Mouse (Mus musculus) retina, embryonic 14.5 days (tissue): Measurements from ENCODE around the gene Fam149a.
"Not testable (repeated sequence)": the region's sequence is repeated elsewhere in the genome, so short reads cannot be mapped to it uniquely, and the experiment has no call there.

Experiments used
- DNase-seq: peaks from one replicate; pipeline ENCODE4 v3.0.0-alpha.2; 2015; ENCODE audit warnings: low spot score

Gene Fam149a

DNA sequence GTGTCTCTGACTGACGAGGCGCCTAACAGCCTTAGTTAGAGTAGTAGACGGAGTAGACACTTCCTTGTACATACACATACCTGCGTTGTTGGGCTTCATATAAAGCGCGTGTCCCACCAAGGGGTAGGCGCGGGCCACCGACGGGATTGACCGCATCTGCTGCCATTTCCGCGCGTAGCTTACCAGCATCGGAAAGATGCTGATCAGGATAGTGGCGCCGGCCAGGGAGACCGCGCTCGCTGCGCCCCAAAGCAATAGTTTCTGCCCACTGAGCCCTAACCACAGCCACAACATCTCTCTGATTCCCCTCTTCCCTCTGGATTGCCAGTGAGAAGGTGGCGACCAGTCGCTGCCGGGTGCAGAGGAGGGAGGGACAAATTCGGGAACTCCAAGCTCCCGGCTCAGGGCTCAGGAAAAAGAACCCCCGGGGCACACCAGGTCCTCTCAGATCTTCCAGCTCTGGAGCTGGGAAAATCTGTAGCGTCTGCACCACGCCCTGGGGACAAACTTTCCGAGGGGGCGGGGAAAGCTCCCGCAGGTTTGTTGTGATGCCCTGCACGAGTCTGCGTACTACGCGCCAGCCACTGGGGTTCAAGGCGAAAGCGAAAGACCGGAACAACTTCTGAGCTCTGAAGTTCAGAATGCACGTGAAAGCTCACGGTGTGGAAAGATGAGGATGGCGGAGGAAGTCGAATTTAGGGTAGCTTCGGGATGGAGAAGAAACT is 49.2 kb downstream of the Fam149a start, which contains the start of gene Cyp4v3:
TSS of gene Cyp4v3 (minus strand) at position 532 of the 725 bp plus-strand sequence.
- DNase-seq, result peak; percentile 72

DNA sequence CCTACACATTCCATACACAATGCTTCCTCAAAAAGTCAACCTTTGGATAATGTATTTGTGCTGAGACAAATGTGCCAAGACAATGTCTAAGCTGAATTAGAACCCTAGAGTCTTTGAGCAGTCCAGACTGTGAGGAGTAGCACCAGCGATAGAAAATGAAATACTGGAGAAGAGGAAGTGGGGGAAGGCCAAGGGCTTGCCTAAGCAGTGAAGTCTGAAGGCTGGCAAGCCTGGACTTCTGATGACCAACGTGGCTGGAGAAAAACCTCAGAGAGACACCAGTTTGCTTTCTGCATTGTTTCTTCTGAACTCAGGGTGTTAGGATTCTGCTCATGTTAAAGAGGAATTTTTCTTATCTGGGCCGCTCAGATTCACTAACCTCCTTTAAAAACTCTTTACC is 51.2 kb downstream of the Fam149a start:
- DNase-seq, result no peak

DNA sequence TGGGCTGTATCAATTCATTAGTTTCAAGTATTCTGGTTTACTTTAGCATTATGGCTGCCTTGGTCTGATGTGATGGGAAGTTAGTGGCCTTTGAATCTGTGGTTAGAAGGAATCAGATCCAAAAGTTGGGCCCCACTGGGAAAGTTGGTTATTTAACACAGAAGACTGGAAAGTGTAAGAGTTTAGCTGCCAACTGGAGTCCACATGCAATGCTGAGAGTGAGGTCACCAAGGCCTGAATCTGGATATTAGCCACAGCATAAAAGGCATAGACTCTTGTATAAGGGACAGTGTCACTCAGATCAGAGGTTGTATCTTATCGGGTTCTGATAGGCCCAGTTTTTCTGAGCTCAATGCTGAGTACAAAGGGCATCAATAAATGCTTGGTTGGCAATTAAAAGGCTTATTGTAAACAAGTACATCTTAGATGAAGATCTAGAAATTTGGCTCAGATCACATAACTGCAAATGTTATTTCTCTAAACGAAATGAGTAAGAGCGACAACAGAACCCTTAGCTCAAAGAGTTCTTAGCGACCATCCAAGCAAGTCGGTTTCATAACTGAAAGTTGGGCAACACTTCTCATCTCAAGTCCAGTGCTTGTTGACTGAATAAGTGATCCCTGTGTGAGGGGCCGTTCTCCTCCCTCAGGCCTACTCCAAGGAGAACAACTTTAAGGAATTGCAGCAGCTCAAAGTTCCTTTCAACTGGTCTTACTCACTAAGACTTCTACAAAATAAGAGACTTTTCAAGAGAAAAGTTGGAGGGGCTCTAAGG is 52.7 kb downstream of the Fam149a start:
- no peak for DNase-seq

DNA sequence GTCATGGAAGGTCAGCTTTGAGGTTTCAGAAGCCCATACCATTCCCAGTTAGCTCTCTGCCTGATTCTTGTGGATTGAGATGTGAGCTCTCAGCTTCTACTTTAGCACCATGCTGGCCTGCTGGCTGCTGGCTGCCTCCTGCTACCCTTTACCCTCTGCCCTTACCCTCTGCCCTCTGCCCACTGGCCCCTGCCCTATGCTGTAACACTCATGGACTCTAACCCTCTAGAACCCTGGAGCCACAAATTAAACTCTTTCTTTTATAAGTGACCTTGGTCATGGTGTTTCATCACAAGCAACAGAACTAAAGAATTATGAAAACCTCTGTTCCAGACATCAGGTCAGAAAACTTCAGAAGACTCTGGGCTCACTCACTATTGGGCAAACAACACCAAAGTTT is 55.0 kb downstream of the Fam149a start:
- DNase-seq, result not testable (repeated sequence)

DNA sequence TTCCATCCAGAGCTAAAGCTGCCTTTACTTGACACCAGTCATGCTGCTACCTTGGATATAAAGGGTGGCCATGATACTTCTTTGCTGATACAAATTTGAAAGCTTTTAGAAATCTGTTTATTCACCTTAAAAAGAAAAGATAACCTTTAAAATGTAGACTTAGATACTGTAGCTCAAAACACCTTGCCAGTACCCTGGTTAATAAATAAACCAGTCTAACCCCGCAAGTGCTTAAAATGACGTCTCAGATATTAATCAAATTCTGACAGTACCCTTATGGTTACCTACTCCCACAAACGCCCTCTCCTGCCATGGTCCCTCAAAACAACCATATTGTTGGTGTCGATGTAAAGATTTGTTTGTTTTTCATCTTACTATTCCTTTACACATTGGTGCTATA is 57.9 kb downstream of the Fam149a start:
- DNase-seq, result no peak

DNA sequence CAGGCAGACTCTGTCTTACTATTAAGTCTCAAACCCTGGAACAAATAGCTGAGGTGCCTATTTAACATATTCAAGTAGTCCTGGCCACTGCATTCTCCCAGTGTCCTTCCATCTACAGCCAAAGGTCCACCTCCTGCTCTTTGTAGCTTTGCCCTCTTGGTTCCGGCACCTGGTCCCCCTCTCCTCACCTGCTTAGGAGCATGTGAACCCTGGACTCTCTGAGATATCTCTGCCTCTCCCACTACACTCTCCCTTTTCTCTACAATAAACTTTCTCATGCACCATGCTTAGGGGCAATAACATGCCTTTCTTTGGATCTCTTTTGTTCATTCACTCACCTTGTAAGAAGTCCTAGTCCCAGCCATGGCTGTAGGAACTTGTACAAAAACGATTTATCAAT is 60.7 kb downstream of the Fam149a start:
- DNase-seq, result no peak

DNA sequence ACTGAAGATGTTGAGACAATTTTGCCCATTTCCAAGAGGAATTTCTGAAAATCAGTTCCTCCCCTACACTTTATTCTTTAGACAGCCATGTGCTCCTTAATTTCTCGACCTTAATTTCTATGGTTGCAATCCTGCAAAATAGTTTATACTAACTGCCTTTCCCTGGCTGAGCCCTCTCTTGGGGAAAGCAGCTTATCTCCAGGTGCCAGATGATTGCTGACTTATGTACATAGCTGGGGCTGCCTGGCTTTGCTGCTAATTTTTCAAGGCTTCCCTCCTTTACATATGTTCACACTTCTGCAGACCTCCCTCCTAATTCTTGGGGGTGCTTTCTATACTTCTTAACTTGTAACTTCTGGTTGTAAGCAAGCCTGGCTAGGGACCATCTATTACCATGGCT is 61.2 kb downstream of the Fam149a start:
- DNase-seq, result no peak

DNA sequence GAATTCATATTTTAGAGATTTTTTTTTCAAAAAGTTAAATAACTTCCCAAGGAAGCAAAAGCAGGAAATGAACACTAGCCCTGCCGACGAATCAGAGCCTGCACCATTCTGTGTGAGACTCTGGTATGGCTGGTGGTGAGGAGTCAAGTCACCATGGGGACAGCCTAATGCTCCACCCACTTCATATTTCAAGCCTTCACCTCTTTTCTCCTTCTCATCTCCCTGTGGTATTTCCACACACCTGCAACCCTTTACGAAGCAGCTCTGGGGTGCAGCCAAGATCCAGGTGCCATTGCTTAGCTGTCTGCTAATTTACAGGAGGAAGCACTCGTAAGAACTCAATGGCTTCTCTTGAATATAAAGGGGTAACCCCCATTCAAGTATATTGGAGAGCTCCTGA is 71.1 kb downstream of the Fam149a start:
- DNase-seq, result no peak

DNA sequence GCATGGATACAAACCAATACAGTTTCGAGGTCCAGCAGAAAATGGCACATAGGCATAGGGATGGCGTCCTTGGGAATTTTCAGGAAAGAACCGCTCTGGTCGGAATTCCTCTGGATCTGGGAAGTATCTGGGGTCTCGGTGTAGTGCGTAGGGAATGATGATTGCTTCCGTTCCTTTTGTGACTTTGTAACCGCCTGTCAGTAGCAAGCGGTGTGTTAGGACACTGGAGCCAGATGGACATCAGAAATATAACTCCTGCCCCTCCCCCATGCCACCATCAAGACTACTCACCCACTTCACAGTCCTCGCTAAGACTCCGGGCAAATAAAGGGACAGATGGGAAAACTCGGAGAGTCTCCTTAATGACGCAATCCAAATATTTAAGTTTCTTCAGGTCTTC is 73.7 kb downstream of the Fam149a start, which contains the start of gene Gm45753:
TSS of gene Gm45753 (minus strand) at position 101 of the 400 bp plus-strand sequence.
- DNase-seq, result no peak

DNA sequence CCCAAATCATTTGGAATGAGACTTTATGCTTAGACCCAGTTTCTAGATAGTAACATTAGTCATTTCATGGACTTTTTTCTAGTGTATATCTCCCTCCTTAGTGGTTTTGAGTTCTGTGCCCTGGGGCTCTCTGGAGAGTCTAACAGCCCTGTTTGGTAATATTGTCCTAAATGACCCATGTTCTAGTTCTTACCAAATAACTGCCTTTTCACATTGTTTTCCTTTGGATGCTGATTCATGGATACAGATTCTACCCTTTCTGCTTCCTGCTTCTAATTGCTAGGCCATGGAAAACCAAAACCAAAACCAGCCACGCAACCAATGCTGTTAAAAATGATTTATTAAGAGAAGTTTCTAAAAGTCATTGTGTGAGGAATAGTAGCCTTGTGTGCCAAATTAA is 76.6 kb downstream of the Fam149a start:
- no peak for DNase-seq

DNA sequence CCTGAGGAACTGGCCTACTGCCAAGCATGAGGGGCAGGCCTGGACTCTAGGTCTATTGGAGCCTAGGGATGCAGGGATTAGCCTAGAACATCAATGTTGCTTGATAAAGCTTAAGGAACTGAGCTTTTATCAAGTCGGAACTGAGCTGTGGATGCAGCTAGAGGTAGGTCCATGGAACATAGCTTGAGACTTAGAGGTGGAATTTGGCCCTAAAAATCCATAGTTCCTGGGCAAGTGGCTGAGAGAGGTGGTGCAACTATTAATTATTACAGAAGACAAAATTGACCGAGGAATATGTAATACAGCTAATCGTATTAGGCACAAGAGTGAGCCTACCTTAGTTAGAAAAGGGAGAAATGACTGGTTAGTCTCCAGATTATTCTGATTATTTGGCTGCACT is 77.7 kb downstream of the Fam149a start:
- DNase-seq, result no peak

DNA sequence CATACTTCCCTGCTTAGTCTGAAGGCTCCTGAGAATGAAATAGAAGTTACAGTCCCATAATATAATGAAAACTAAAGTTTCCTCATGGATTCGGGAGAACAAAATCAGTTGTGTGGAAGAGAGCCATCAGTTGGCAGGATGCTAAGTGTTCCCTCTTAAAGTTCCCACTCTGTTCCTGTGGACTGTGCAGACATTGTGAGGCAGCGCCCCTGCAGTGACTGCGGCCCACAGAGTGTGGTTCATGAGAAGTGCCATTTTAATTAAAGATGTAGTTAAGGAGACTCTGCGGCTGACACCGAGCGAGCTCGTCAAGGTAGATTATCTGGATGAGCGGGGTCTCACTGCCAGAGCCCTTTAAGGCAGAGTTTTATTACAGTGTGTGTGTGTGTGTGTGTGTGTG is 79.7 kb downstream of the Fam149a start:
- DNase-seq, result no peak

DNA sequence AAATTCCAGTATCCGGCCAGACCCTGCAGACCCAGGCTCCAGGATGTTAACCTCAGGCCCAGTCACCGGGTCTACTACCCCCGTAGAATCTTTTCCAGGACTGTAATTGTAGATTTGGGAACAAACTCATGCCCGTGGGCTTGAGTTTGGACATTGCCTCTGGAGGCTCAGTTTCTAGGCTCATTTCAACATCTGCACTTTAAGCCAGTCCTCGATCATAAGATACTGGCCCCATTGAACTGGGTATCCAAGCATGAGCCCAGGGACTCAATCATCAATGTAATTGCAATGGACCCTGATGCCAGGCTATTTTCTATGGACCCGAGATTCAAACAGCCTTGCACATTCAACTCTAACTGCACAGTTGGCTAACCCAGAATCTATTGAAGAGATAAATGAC is 86.8 kb downstream of the Fam149a start:
- DNase-seq, result no peak

DNA sequence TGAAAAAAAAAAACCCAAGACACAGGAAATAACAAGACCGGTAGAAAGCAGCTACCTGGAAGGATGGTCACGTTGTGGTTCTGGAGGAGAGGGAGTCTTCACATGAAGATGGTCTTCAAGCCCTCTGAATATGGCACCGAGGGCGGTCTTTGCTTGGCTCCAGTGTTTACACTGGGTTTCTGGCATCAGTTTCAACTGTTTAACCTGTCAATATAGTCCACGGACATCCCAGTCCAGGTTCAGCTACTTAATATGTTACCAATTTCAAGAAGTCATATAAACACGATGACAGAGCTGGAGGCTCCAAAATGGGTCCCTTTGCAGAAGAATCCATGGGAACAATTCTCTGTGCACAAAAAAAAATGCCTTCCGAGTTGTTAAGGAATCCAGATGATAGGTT is 87.4 kb downstream of the Fam149a start, which contains the start of gene Klkb1:
TSS of gene Klkb1 (minus strand) at position 173 of the 400 bp plus-strand sequence.
- no peak for DNase-seq

DNA sequence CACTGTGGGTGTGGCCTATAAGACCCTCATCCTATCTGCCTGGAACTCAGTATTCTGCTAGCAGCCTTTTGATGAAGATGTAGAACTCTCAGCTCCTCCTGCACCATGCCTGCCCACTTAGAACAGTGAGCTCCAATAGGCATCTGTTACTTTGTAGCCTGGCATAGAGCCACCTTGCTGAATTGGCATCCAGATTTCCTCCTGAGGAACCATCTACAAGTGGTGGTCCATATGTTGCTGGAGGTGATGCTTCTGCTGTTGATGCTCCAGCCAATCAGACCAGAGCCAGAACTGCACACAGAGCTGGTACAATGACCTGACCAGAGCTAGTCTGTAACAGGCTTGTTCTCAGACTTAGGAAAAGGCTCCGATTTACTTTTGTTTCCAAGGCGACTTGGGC is 90.3 kb downstream of the Fam149a start:
- DNase-seq, result no peak
